Mouse (Mus musculus): ENCODE measurements around the gene Il1f8. TPM values are rescaled to one million over a fixed set of nuclear protein-coding genes. Genes with fewer than 3 reads are reported as not detected.
A peak's percentile ranks its signal among the peaks of the same experiment; 100 is the strongest.
"Not testable (repeated sequence)": the region's sequence is repeated elsewhere in the genome, so short reads cannot be mapped to it uniquely, and the experiment has no call there.

The Il1f8 gene
- not detected for total RNA-seq (2021)
- long read RNA-seq, experiment 1 = 0 reads
- long read RNA-seq, experiment 2 = 0 reads

DNA sequence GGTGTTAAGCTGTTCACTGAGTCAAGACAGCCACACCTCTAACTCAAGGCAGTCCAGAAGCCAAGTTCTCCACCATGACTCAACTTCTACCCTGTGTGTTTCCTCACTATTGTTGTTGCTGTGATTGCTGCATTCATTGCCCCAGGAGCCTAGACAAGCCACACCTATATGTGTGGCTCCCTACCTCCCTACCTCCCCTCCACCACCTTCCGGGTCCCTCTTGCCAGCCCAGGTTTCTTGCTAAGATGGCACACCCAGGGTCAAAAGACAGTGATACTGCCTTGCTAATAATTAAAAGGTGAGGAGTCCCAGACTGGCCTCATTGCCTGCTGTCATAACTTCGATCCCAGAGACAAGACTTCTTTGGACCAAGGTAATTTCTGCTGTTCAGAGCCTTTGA, at the start of gene Il1f8:
Gene Il1f8 (plus strand): TSS at position 301 of the 400 bp plus-strand sequence.
- DNase-seq (ENCODE audit: extremely low spot score in 1 of 2, low spot score in 2 of 2) = no peak
- no peak within 1 kb of the TSS for H3K4me3 ChIP-seq
- no peak within 1 kb of the TSS for H3K27ac ChIP-seq
- intact Hi-C loops (cut with DNase I) = no loop called here
- no peak for TF ChIP-seq CTCF (IDR thresholded peaks at IDR 0.05)

DNA sequence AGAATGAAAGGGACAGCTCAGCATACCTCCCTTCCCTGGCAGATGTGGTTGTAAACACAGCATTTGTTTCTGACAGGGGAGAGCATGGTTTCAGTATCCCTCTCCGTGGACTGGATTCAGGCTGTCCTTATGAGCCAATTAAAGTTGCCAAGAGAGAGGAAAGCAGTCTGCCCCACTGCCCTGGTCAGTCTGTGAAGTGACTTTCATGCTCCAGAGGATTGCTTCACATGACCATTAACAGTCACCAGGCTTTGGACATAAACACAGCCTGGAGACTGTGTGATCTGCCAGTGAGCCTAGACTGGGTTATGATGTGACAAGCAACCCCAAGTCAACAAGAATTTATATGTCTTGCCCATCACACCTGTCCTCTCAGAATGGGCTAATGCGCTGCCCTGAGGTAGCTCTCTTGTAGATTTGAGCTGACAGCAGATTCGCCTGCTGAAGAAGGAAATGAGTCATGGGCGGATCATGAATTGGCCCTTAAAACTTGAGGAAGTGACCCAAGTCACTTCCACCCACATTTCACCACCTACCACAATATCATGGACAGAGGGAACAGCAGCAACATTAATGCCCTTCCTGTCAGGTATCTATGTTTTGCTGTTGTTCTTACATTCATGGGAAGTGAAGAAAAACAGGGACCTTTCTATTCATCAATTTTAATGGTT, 49.2 kb upstream of the Il1f8 start:
- Histone ChIP-seq H3K4me3 (no peak overlapping the region), H3K27ac (no peak overlapping the region)
- DNase-seq (ENCODE audit: extremely low spot score in 1 of 2, low spot score in 2 of 2) = no peak
- intact Hi-C loops (cut with DNase I) = no loop called here
- TF ChIP-seq CTCF (IDR thresholded peaks at IDR 0.05) = no peak

GRCm38 (mm10) chr2:24109085-24109484, 43.9 kb upstream of the Il1f8 start:
- intact Hi-C loops (cut with DNase I) = no loop called here
- no peak for DNase-seq (ENCODE audit: extremely low spot score in 1 of 2, low spot score in 2 of 2)
- TF ChIP-seq CTCF (IDR thresholded peaks at IDR 0.05) = no peak
- Histone ChIP-seq H3K4me3 (no peak overlapping the region), H3K27ac (peak overlapping the region; percentile 47; the same call in 1 of the 2 replicates)

DNA sequence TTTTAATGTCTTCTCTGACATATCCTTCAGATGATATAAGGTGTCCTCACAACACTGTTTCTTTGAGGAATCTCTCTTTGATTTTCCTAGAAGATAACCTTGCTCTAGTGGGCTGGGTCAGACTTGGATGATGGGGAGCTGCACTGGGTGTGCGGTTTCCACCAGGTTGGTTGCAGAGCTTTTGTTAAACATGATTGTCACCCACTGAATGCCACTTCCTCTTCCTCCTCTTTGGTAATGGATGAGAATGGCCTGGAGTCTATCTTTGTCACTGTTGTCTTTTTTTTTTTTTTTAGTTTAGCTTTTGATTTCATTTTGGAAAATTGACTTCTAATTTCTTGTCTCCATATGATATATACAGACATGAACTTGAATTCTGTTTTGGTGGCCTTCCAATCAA, 18.6 kb upstream of the Il1f8 start:
- intact Hi-C loops (cut with DNase I) = no loop called here
- TF ChIP-seq CTCF (IDR thresholded peaks at IDR 0.05) = no peak
- no peak overlapping the region for H3K27ac ChIP-seq
- no peak overlapping the region for H3K4me3 ChIP-seq
- DNase-seq (ENCODE audit: extremely low spot score in 1 of 2, low spot score in 2 of 2) = no peak

DNA sequence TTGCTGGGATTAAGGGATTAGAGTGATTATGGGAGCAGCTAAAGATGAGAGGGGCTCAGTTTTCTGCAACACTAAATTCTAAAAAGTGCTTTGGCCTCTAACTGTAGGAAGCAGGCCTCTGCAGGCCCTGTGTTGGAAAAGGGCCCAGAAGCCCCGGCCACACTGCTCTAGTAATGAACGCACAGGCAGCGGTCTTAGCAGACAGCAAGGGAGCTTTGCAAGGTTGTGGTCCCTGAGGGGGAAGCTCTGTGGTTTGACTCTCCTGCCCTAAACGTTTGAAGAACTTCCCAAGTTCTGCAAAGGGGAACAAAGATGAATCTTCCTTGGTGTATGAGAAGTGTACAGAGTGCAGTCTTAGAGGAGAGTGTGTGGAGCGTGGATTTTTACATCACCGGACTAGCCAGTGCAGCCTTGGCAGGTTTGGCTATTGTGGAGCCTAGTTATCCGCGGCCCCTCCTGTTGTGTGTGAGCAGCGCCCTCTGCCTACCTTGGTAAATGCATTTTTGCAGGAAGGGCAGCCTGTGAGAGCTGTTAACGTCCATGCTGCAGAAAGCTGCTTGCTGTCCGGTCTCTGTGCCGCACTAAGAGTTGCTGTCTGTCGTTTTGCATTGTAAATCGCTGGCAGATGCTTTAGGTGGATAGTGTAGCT, 28.8 kb downstream of the Il1f8 start:
- peak; percentile 19 to 55 for DNase-seq (ENCODE audit: extremely low spot score in 1 of 2, low spot score in 2 of 2)
- intact Hi-C loops (cut with DNase I) = loop anchor here (5.0 kb wide), 1 partner anchor 870 kb away; no protein-coding TSS in a partner anchor
- not testable (repeated sequence) for H3K4me3 ChIP-seq, H3K27ac ChIP-seq
- TF ChIP-seq CTCF (IDR thresholded peaks at IDR 0.05) = peak; percentile 50

DNA sequence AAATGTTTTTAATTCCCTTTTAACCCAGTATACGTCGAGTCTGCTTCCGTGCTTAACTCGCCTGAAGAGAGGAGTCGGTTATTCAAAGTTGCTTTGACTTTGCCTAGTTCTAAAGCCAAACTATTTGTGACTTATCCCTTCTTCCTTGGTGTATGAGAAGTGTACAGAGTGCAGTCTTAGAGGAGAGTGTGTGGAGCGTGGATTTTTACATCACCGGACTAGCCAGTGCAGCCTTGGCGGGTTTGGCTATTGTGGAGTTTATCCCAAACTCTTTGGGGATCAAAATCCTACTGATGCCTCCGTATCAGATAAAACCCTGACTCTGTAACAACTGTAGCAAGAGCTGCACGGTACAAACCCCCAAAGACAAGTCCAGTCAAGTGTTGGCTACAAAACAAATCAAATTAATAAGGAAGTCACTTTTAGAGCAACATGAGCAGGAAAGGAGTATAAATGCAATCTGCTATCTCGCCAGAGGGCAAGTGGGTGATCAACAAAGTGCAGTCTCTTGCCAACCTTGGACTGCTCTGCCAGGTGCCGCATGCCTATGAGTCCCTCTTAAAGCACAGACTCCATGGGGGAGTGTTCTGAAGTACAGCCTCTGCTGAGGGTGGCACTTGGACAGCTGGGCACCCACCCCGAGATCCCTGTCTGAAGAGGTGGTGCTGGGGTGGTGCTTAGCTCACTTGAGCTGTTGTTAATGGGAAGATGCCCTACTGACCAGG, 29.6 kb downstream of the Il1f8 start:
- intact Hi-C loops (cut with DNase I) = loop anchor here (5.0 kb wide), 1 partner anchor 870 kb away; no protein-coding TSS in a partner anchor
- H3K27ac ChIP-seq; H3K4me3 ChIP-seq; DNase-seq (ENCODE audit: extremely low spot score in 1 of 2, low spot score in 2 of 2): not testable (repeated sequence)

- intact Hi-C loops (cut with DNase I) = loop anchor here (5.0 kb wide), 1 partner anchor 872 kb away; no protein-coding TSS in a partner anchor
These were observed 31.1 kb downstream of the Il1f8 start for GRCm38 (mm10) chr2:24184092-24184491.

GRCm38 (mm10) chr2:24186176-24186575, 33.2 kb downstream of the Il1f8 start, which contains the start of gene Il1f9:
Gene Il1f9, plus strand, starts transcription at chr2:24186476.
- no peak for DNase-seq (ENCODE audit: extremely low spot score in 1 of 2, low spot score in 2 of 2)
- no peak within 1 kb of the TSS for H3K4me3 ChIP-seq

More at GRCm38 (mm10) chr2:24184092-24184491, 31.1 kb downstream of the Il1f8 start:
- DNase-seq (ENCODE audit: extremely low spot score in 1 of 2, low spot score in 2 of 2); H3K4me3 ChIP-seq; H3K27ac ChIP-seq: not testable (repeated sequence)

DNA sequence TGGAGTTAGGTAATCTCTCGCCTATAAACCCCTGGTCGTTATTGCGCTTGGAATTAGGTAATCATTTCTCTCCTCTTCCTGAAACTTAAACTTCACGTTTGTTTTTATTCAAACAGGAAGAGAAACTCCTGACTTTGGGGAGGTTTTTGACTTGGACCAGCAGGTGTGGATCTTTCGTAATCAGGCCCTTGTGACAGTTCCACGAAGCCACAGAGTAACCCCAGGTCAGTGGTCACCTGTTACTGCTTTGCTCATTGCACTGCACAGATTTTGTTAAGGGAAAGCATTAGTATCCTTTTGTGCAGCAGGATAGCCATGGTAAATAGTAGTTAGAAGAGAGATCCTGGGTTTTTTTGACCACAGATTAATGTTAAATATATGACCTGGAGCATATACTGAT, 34.6 kb downstream of the Il1f8 start:
- DNase-seq (ENCODE audit: extremely low spot score in 1 of 2, low spot score in 2 of 2) = no peak
- H3K27ac ChIP-seq = no peak overlapping the region
- TF ChIP-seq CTCF (IDR thresholded peaks at IDR 0.05) = no peak
- H3K4me3 ChIP-seq = no peak overlapping the region
- intact Hi-C loops (cut with DNase I) = no loop called here

More at GRCm38 (mm10) chr2:24186176-24186575, 33.2 kb downstream of the Il1f8 start, which contains the start of gene Il1f9:
- no peak for TF ChIP-seq CTCF (IDR thresholded peaks at IDR 0.05)
- intact Hi-C loops (cut with DNase I) = no loop called here
- H3K27ac ChIP-seq = no peak within 1 kb of the TSS

- intact Hi-C loops (cut with DNase I) = no loop called here
- H3K27ac ChIP-seq = no peak overlapping the region
- TF ChIP-seq CTCF (IDR thresholded peaks at IDR 0.05) = peak; percentile 6
- H3K4me3 ChIP-seq = no peak overlapping the region
- no peak for DNase-seq (ENCODE audit: extremely low spot score in 1 of 2, low spot score in 2 of 2)
These were observed 35.2 kb downstream of the Il1f8 start for GRCm38 (mm10) chr2:24188189-24188588.

Other genes starting within 250 kb of the Il1f8 start
- 10 to 100 TPM; 19.2 to 19.3 TPM for gene Hnmt, start 103.8 kb upstream of the Il1f8 start, total RNA-seq (2021)
- gene Tbpl2, start 56.6 kb upstream of the Il1f8 start, total RNA-seq (2021) = not detected
- gene Il1f9, start 33.3 kb downstream of the Il1f8 start, total RNA-seq (2021) = not detected
- not detected for gene Il1f6, start 62.3 kb downstream of the Il1f8 start, total RNA-seq (2021)
- gene Il1f5, start 123.8 kb downstream of the Il1f8 start, total RNA-seq (2021) = not detected
- not detected for gene Il1f10, start 138.0 kb downstream of the Il1f8 start, total RNA-seq (2021)
- gene Il1rn, start 183.7 kb downstream of the Il1f8 start, total RNA-seq (2021) = not detected
- under 1 TPM; 0.47 to 0.48 TPM for gene Psd4, start 214.4 kb downstream of the Il1f8 start, total RNA-seq (2021)

All from left cerebral cortex, adult 2 months (tissue).